Mouse (Mus musculus) brain, adult 10 weeks (tissue): ENCODE measurements around the gene Apol10a. TPM values are rescaled to one million over a fixed set of nuclear protein-coding genes. Genes with fewer than 3 reads are reported as not detected.

Experiments used
- polyA plus RNA-seq: library from polyadenylated mRNA; stranded (reverse); fragments of 350-450 nt; fragmentation: Illumina TruSeq; extraction: RNeasy Lipid Tissue Mini Kit (QIAGEN cat#74804); gene quantifications from one replicate; pipeline ENCODE4 v1.2.3, GENCODE M21; 2015; ENCODE audit warnings: low read depth, low replicate concordance

Apol10a gene
- not detected for polyA plus RNA-seq

DNA sequence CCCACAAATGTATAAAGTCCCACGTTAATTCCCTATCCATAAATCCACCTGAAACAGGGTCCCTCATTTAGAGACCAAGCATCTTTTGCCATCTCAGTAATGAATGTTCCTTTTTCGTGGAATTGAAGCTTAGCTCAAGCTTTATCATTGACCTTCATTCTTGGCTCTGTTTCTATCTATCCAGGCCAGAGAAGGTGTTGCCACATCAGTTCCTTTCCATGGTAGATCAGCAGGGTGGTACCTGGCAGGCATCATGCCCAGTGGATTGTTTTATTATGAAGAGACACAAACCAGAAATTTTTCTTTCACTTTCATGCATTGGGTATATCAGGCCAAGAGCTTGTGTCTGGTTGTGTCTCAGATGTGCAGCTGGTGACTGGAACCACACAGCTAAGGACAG lies at the start of gene Apol10a:
Gene Apol10a (plus strand): TSS at position 355 of the 400 bp plus-strand sequence.

DNA sequence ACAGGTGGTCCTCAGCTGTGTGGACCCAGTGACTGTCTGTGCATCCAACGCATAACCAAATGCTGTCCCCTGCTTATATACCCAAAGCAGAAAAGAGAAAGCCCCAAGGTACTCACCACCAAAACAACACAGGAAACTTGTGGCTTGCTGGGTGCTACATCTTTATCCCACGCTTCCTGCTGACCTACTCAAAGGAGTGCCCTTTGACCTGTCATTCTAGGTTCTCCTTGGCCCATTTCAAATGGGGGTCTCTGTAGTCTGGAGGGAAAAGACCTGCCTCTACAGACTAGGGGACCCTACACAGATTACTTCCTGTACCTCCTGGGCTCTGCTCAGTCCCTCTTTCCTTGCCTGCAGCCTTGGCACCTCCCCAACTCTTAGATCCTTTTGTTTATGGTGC lies 29.5 kb upstream of the Apol10a start, which contains the start of gene Apol7b:
Gene Apol7b (minus strand): TSS at position 101 of the 400 bp plus-strand sequence.

DNA sequence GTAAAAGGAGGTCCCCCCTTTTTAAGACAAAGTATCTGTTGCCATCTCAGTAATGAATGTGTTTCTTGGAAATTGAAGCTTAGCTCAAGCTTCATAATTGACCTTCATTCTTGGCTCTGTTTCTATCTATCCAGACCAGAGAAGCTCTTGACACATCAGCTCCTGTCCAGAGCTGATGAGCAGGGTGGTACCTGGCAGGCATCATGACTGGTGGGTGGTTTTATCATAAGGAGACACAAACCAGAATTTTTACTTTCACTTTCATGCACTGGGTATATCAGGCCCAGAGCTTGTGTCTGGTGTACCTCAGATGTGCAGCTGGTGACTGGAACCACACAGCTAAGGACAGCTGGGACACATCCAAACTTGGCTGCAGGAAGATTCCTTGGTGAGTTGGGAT lies 31.1 kb downstream of the Apol10a start, which contains the start of gene Apol11a:
Gene Apol11a (plus strand): TSS at position 306 of the 400 bp plus-strand sequence.

DNA sequence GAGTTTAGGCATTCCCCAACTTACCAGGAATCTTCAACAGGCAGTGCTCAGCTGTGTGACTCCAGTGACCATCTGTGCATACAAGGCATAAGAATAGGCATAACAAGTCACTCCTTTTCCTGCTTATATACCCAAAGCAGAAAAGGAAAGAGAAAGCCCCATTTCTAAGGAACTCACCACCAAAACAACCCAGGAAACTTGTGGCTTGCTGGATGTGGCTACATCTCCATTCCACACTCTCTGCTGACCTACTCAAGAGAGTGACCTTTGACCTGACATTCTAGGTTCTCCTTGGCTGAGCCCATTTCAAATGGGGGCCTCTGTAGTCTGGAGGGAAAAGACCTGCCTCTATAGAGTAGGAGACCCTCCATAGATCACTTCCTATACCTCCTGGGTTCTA lies 56.4 kb downstream of the Apol10a start, which contains the start of gene Apol7c:
Gene Apol7c (minus strand): TSS at position 101 of the 400 bp plus-strand sequence.

Other genes starting within 250 kb of the Apol10a start
- gene Rbfox2, start 170.0 kb upstream of the Apol10a start, polyA plus RNA-seq, result 132 TPM
- 0.19 TPM for gene Apol7a, start 77.9 kb upstream of the Apol10a start, polyA plus RNA-seq
- gene Apol9a, start 65.9 kb upstream of the Apol10a start, polyA plus RNA-seq, result 0.39 TPM
- gene Apol7b, start 29.6 kb upstream of the Apol10a start, polyA plus RNA-seq, result not detected
- gene Apol11a, start 31.2 kb downstream of the Apol10a start, polyA plus RNA-seq, result not detected
- not detected for gene Apol7c, start 56.3 kb downstream of the Apol10a start, polyA plus RNA-seq
- not detected for gene 1700025B11Rik, start 84.8 kb downstream of the Apol10a start, polyA plus RNA-seq
- 0.37 TPM for gene Apol10b, start 119.1 kb downstream of the Apol10a start, polyA plus RNA-seq
- gene Gm36245, start 122.2 kb downstream of the Apol10a start, polyA plus RNA-seq, result not detected
- not detected for gene Apol11b, start 166.2 kb downstream of the Apol10a start, polyA plus RNA-seq
- not detected for gene Apol7e, start 221.8 kb downstream of the Apol10a start, polyA plus RNA-seq